Mouse (Mus musculus) heart, adult 8-10 months (tissue): ENCODE measurements around the gene Usp35. TPM values are rescaled to one million over a fixed set of nuclear protein-coding genes. Genes with fewer than 3 reads are reported as not detected.

Source experiments
- total RNA-seq, 4 experiments: library from RNA; stranded (reverse); gene quantifications; 2 replicates each; pipeline ENCODE4 v1.2.4; 2022

The Usp35 gene
- total RNA-seq, 4 experiments from 2014 or later = 0.72 to 1.0 (median 0.86) TPM

Other genes starting within 250 kb of the Usp35 start
- gene Kctd21, start 307 bp upstream of the Usp35 start, total RNA-seq = 1 to 10 TPM; 3.0 to 5.0 (median 3.8) TPM
- gene Alg8, start 39.6 kb upstream of the Usp35 start, total RNA-seq = 1 to 10 TPM; 4.8 to 5.3 (median 4.9) TPM
- gene Ndufc2, start 68.0 kb upstream of the Usp35 start, total RNA-seq = 100 to 1,000 TPM; 498 to 518 (median 508) TPM
- 10 to 100 TPM; 51.1 to 70.8 (median 68.7) TPM for gene Thrsp, start 85.7 kb upstream of the Usp35 start, total RNA-seq
- gene Kctd14, start 119.3 kb upstream of the Usp35 start, total RNA-seq = under 1 TPM; 0.28 to 0.60 (median 0.49) TPM
- gene Ints4, start 148.9 kb upstream of the Usp35 start, total RNA-seq = 10 to 100 TPM; 46.8 to 73.9 (median 67.8) TPM
- gene Aamdc, start 247.5 kb upstream of the Usp35 start, total RNA-seq = 10 to 100 TPM; 60.2 to 71.0 (median 63.5) TPM
- gene Rsf1, start 247.9 kb upstream of the Usp35 start, total RNA-seq = 10 to 100 TPM; 13.5 to 16.9 (median 15.0) TPM